ENCODE assay signal across 17 mouse cellular contexts in the genomic region with DNA sequence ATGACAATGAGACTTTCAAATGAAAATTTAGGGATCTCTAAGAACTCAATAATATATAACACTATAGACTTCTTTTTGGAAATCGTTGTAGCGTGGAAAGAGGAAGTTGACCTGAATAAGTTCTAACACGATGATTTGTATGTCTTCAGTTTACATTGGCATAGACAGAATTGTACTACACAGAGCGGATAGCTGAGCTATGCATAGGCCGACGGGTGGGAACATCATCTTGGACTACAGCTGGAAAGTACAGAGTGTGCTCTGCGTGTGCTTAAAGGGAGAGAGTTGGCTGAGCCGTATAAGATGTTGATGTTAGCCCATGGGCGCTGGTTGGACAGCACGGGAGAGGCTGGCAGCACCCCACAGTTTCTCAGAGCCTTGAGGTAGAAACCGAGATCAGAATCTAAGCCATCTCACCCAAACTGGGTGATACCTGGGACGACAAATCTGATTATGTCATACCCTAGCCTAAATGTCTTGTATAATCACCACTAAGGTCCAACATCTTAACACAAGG. TPM values are rescaled to one million over a fixed set of nuclear protein-coding genes. Genes with fewer than 3 reads are reported as not detected.
DNase-seq lines count a peak whose midpoint lies in the region; ATAC-seq and TF ChIP-seq lines count a peak whose summit lies in the region.
"Had no signal": no experiment of that assay in that cellular context is flagged by ENCODE, and none has a peak within 500 bp of the region (broad histone marks: within the 10 kb centered on the region; RNA-seq: fewer than 3 reads in every experiment).

No protein-coding gene starts in this region.

- 69% methylated on average over 12 of the region's 12 CpGs for WGBS in kidney, postnatal 0 days
- 78% methylated on average over 12 of the region's 12 CpGs for WGBS in kidney, embryonic 14.5 days
- WGBS in liver, postnatal 0 days (ENCODE audit: insufficient replicate concordance), result 76% methylated on average over 12 of the region's 12 CpGs

- peak; percentile 67 for DNase-seq in heart, adult 11 months
- no peak for DNase-seq in heart, adult 8-10 months (ENCODE audit: low spot score)
- DNase-seq in kidney, postnatal 0 days (ENCODE audit: low spot score), result peak; percentile 46
- DNase-seq in fat pad, adult 2 months (ENCODE audit: extremely low read depth, low read depth, low spot score), result peak; percentile 72
- peak; percentile 63 for DNase-seq in gonadal fat pad, adult 2 months (ENCODE audit: low read depth)
- no peak for DNase-seq in liver, postnatal 0 days
- DNase-seq: adrenal gland, adult 2 months; adrenal gland, postnatal 25 days; cerebellum, adult 18-20 months; cerebellum, adult 9-11 months; cerebellum, postnatal 36 days; gastrocnemius, postnatal 10 days; heart, postnatal 14 days had no signal

- TF ChIP-seq EP300 in liver, postnatal 0 days (IDR thresholded peaks at IDR 0.05; ENCODE audit: low read depth), result no peak

- no peaks in the 10 kb centered on the region for H3K36me3 ChIP-seq in kidney, postnatal 0 days (ENCODE audit: insufficient read depth, low read length)
- no peaks in the 10 kb centered on the region for H3K36me3 ChIP-seq in kidney, embryonic 14.5 days (ENCODE audit: control insufficient read depth, insufficient read depth, low read length)
- no peaks in the 10 kb centered on the region for H3K36me3 ChIP-seq in liver, postnatal 0 days (replicated peaks; ENCODE audit: insufficient read depth, low read length)
- H3K36me3 ChIP-seq: embryonic facial prominence, embryonic 13.5 days had no signal

- no peak overlapping the region for H3K27ac ChIP-seq in kidney, postnatal 0 days
- H3K27ac ChIP-seq in kidney, embryonic 14.5 days (ENCODE audit: low read depth, low read length), result no peak overlapping the region
- H3K27ac ChIP-seq in liver, postnatal 0 days (ENCODE audit: low read depth), result no peak overlapping the region
- H3K27ac ChIP-seq: embryonic facial prominence, embryonic 13.5 days had no signal

- no peak for TF ChIP-seq CTCF in kidney, postnatal 0 days (IDR thresholded peaks at IDR 0.05; ENCODE audit: low read depth)
- no peak for TF ChIP-seq CTCF in liver, postnatal 0 days (IDR thresholded peaks at IDR 0.05; ENCODE audit: low read depth)

- H3K9ac ChIP-seq in kidney, postnatal 0 days (ENCODE audit: low read depth, low read length), result no peak overlapping the region
- H3K9ac ChIP-seq in kidney, embryonic 14.5 days (ENCODE audit: low read depth, low read length), result no peak overlapping the region
- H3K9ac ChIP-seq in liver, postnatal 0 days (replicated peaks), result no peak overlapping the region
- H3K9ac ChIP-seq: embryonic facial prominence, embryonic 13.5 days; hindbrain, embryonic 14.5 days had no signal

- H3K9me3 ChIP-seq in kidney, postnatal 0 days (replicated peaks; ENCODE audit: low read length), result no peaks in the 10 kb centered on the region
- H3K9me3 ChIP-seq in kidney, embryonic 14.5 days (ENCODE audit: control insufficient read depth, low read length), result no peaks in the 10 kb centered on the region
- no peaks in the 10 kb centered on the region for H3K9me3 ChIP-seq in liver, postnatal 0 days (ENCODE audit: low read length)
- H3K9me3 ChIP-seq: embryonic facial prominence, embryonic 13.5 days had no signal

- H3K4me2 ChIP-seq in kidney, postnatal 0 days (ENCODE audit: low read length), result no peak overlapping the region
- H3K4me2 ChIP-seq in kidney, embryonic 14.5 days (replicated peaks; ENCODE audit: low read depth, low read length), result no peak overlapping the region
- no peak overlapping the region for H3K4me2 ChIP-seq in liver, postnatal 0 days (ENCODE audit: low read depth, low read length)
- H3K4me2 ChIP-seq: embryonic facial prominence, embryonic 13.5 days; hindbrain, embryonic 14.5 days had no signal

- H3K4me3 ChIP-seq in kidney, postnatal 0 days (replicated peaks; ENCODE audit: low read depth, low read length), result no peak overlapping the region
- H3K4me3 ChIP-seq in kidney, embryonic 14.5 days (ENCODE audit: low read length), result no peak overlapping the region
- no peak overlapping the region for H3K4me3 ChIP-seq in liver, postnatal 0 days (ENCODE audit: low read depth, low read length)
- H3K4me3 ChIP-seq: embryonic facial prominence, embryonic 13.5 days had no signal

- no peaks in the 10 kb centered on the region for H3K27me3 ChIP-seq in kidney, postnatal 0 days (ENCODE audit: insufficient read depth, low read length)
- no peaks in the 10 kb centered on the region for H3K27me3 ChIP-seq in kidney, embryonic 14.5 days (ENCODE audit: control insufficient read depth, insufficient read depth, low read length)
- H3K27me3 ChIP-seq in liver, postnatal 0 days (ENCODE audit: insufficient read depth, low read length), result no peaks in the 10 kb centered on the region
- H3K27me3 ChIP-seq: embryonic facial prominence, embryonic 13.5 days had no signal

- no peaks in the 10 kb centered on the region for H3K4me1 ChIP-seq in kidney, postnatal 0 days (replicated peaks; ENCODE audit: insufficient read depth, low read length)
- H3K4me1 ChIP-seq in kidney, embryonic 14.5 days (ENCODE audit: control insufficient read depth, insufficient read depth, low read length), result no peaks in the 10 kb centered on the region
- no peaks in the 10 kb centered on the region for H3K4me1 ChIP-seq in liver, postnatal 0 days (ENCODE audit: insufficient read depth)

- ATAC-seq in kidney, postnatal 0 days (replicated peaks; ENCODE audit: low FRiP score, low read depth), result no peak; the same call in 1 of the 2 replicates
- no peak for ATAC-seq in kidney, embryonic 14.5 days (ENCODE audit: low FRiP score, low TSS enrichment)
- no peak for ATAC-seq in liver, postnatal 0 days
- ATAC-seq: intestine, embryonic 16.5 days had no signal

RNA-seq across cellular contexts. Expression of gene Kif21a, which starts 14.6 kb away (rescaled TPM):
- 10 to 100 TPM; 20.0 to 21.5 (median 20.7) TPM for total RNA-seq in heart, adult 8-10 months (2022)
- polyA plus RNA-seq in kidney, postnatal 0 days (2015; fragmentation: Nextera tagmentation; extraction: Ambion mirVana), result 12.9 and 14.0 TPM in 2 replicates
- 5.3 and 8.1 TPM in 2 replicates for polyA plus RNA-seq in kidney, embryonic 14.5 days (2014; fragmentation: Nextera tagmentation; extraction: Ambion mirVana)
- 8.9 and 11.5 TPM in 2 replicates for polyA plus RNA-seq in gonadal fat pad, adult 2 months (2012; rRNA removed)
- polyA plus RNA-seq in liver, postnatal 0 days (2015; fragmentation: Nextera tagmentation; extraction: Ambion mirVana), result 5.2 TPM in 2 replicates

Comparison
In these comparisons a context has a peak if more than half of its experiments do, and no peak if none do; other contexts are left out.
1. DNase-seq: peak in heart, adult 11 months (single experiment), kidney, postnatal 0 days (single experiment), fat pad, adult 2 months (single experiment) and gonadal fat pad, adult 2 months (single experiment); none in heart, adult 8-10 months (single experiment) and liver, postnatal 0 days (single experiment).